Mouse (Mus musculus) lung, embryonic 16.5 days (tissue): ENCODE data around the gene Raph1. TPM values are rescaled to one million over a fixed set of nuclear protein-coding genes. Genes with fewer than 3 reads are reported as not detected.

Experiments
- ATAC-seq: fragments of 200-750 bp; cut with Nextera tagmentation; 2 replicates; pipeline ENCODE4 v1.8.0; 2017; ENCODE audit warnings: low read depth, mild to moderate bottlenecking, moderate library complexity
- H3K27ac ChIP-seq: fragments of 300-500 bp; sonication (generic); 2 replicates; pipeline ENCODE4 v1.5.1; 2014; ENCODE audit warnings: mild to moderate bottlenecking, control low read depth, low read length
- H3K27me3 ChIP-seq: fragments of 300-500 bp; sonication (generic); 2 replicates; pipeline ENCODE4 v1.6.1; 2014; ENCODE audit warnings: low read depth, low read length, mixed read lengths; ENCODE audit not compliant: control insufficient read depth, insufficient read depth
- H3K36me3 ChIP-seq: fragments of 300-500 bp; sonication (generic); 2 replicates; pipeline ENCODE4 v1.6.1; 2014; ENCODE audit warnings: low read length; ENCODE audit not compliant: control insufficient read depth, insufficient read depth
- H3K4me1 ChIP-seq: fragments of 300-500 bp; sonication (generic); replicated peaks from 2 replicates; pipeline ENCODE4 v1.6.1; 2014; ENCODE audit warnings: low read length, mixed read lengths; ENCODE audit not compliant: control insufficient read depth, insufficient read depth
- H3K4me2 ChIP-seq: fragments of 300-500 bp; sonication (generic); 2 replicates; pipeline ENCODE4 v1.6.1; 2014; ENCODE audit warnings: low read depth, low read length, control low read depth
- H3K4me3 ChIP-seq: fragments of 300-500 bp; sonication (generic); 2 replicates; pipeline ENCODE4 v1.5.1; 2014; ENCODE audit warnings: mild to moderate bottlenecking, low read length, control low read depth
- H3K9ac ChIP-seq: fragments of 300-500 bp; sonication (generic); 2 replicates; pipeline ENCODE4 v1.6.1; 2014; ENCODE audit warnings: low read length, control low read depth
- H3K9me3 ChIP-seq: fragments of 300-500 bp; sonication (generic); 2 replicates; pipeline ENCODE4 v1.6.1; 2016; ENCODE audit warnings: low read length; ENCODE audit not compliant: control insufficient read depth
- WGBS: fragments of 180-500 bp; shearing (Covaris S2); extraction: QIAGEN DNeasy Blood & Tissue Kit; methylation state at CpG from one replicate; pipeline ENCODE4 v1.1.7; 2014; 5-methylcytosine and 5-hydroxymethylcytosine counted together
- polyA plus RNA-seq: library from polyadenylated mRNA; unstranded; fragments of >200 nt; fragmentation: Nextera tagmentation; extraction: Ambion mirVana; gene quantifications from 2 replicates; pipeline ENCODE4 v1.2.1, GENCODE M21; 2015

Raph1 gene
- polyA plus RNA-seq, 1 experiment from 2014 or later = 37.9 TPM

DNA sequence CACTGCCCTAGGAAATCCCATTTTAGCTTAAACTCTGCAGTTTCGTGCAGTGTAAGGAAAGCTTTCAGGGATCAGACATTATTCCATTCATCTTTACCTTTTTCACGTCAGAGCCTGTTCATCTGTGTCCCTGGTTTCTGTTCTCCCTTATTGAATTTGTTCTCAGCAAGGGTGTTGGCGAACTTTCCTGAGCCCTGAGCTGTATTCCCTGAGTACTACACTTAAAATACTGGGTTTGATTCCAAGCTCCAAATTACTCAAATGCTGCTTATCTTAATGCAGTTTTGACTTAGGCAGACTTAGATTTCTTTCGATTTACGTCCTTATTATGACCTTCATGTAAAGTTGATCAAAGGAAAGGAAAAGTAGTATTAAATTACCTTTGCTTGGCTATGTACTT is 417 bp upstream of the Raph1 start:
- no peaks in the 10 kb centered on the region for H3K9me3 ChIP-seq
- peak overlapping the region; percentile 80 for H3K4me3 ChIP-seq
- H3K27me3 ChIP-seq = no peaks in the 10 kb centered on the region
- WGBS = 11% methylated on average over 5 of the region's 5 CpGs
- H3K4me2 ChIP-seq = peak overlapping the region; percentile 81
- peak overlapping the region; percentile 90 for H3K9ac ChIP-seq
- no peak for ATAC-seq
- peaks cover 14% of the 10 kb centered on the region for H3K4me1 ChIP-seq
- peak overlapping the region; percentile 96 for H3K27ac ChIP-seq
- no peaks in the 10 kb centered on the region for H3K36me3 ChIP-seq

DNA sequence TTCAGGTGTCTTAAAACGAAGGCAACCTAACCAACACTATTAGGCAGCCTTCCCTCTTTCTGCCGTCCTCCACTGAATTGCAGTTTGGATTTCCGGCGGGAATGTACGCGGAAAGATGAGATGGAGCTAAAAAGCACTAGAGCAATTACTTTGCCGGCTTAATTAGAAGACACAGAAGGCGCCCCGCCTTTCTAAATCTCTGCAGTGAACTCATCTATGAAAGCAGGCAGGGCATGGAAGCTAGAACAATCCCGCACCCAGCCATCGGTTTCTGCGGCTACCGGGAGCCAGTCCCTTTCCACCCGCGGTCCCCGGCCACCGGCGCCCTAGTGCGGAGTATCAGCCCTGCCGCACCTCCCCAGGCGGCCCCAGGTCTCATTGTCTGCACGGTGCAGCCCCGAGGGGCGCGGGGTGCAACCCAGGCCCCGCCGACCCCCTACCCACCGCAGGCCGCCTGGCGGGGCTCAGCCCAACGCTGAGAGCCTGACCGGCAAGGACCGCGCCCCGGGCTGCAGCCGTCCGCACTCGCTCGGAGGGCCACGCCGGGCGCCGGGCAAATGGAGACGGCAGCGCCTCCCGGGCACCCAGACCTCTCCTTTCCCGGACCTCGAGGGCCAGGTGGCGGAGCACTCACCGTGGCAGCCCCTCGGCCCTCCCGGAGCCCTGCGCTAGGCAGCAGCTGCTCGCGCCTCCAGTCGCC is 823 bp downstream of the Raph1 start:
- peaks cover 11% of the 10 kb centered on the region for H3K4me1 ChIP-seq
- under 1% methylated on average over 56 of the region's 56 CpGs for WGBS
- no peaks in the 10 kb centered on the region for H3K27me3 ChIP-seq
- peak overlapping the region; percentile 81 for H3K4me2 ChIP-seq
- peak overlapping the region; percentile 80 for H3K4me3 ChIP-seq
- peaks cover 4% of the 10 kb centered on the region for H3K9me3 ChIP-seq
- H3K9ac ChIP-seq = peak overlapping the region; percentile 90
- H3K27ac ChIP-seq = peak overlapping the region; percentile 92
- peaks cover 8% of the 10 kb centered on the region for H3K36me3 ChIP-seq
- peak; percentile 60 for ATAC-seq

DNA sequence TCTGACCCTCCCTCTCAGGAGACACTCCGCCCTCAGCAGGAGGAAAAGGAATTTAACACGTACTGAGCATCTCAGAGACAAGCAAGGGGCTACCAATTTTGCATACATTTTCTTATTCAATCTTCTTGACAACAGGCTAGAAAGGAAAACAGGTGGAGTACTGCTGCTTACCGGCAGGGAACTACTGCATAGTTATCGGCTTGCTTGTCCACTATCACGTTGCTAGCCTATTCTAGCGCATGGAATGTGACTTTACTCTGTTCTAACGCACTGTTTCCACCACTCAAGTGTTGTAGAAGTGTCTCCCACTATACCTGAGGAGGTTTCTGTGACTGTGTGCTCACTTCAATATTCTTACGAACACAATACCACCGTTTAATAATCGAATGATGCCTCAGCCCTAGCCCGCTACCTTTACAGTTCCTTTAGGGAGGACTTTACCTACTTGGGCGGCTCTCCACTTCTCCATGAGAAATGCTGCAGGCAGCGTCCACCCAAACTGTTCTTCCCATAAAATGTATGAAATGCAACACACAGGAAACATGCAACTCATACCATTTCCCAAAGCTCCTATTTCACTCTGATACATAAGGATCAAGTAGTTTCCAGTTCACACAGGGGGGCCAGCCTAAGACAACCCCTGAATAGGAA is 1.5 kb downstream of the Raph1 start:
- no peak for ATAC-seq
- peak overlapping the region; percentile 47 for H3K27ac ChIP-seq
- peaks cover 13% of the 10 kb centered on the region for H3K36me3 ChIP-seq
- WGBS = 1% methylated on average over 13 of the region's 13 CpGs
- peaks cover 11% of the 10 kb centered on the region for H3K4me1 ChIP-seq
- peak overlapping the region; percentile 90 for H3K9ac ChIP-seq
- H3K4me3 ChIP-seq = peak overlapping the region; percentile 80
- H3K4me2 ChIP-seq = peak overlapping the region; percentile 81
- H3K27me3 ChIP-seq = no peaks in the 10 kb centered on the region
- H3K9me3 ChIP-seq = peaks cover 11% of the 10 kb centered on the region

DNA sequence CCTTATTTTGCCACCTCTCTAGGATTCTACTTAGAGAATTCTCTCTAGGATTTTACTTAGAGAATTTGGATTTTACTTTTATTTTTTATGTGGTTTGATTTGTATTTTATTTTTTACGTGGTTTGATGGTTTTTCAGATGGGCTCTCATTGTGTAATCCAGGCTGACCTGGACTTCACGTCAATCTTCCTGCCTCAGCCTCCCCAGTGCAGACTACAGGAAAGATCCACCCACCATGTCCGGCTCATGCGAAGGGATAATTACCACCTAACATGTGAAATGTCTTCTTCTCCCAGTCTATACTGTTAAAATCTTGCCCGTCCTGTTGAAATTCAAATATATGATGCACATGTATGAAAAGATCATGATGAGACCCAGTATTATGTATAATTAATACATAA is 2.2 kb downstream of the Raph1 start:
- WGBS = 85% methylated on average over 5 of the region's 5 CpGs
- H3K9ac ChIP-seq = no peak overlapping the region
- peaks cover 11% of the 10 kb centered on the region for H3K9me3 ChIP-seq
- no peak for ATAC-seq
- H3K27me3 ChIP-seq = no peaks in the 10 kb centered on the region
- peak overlapping the region; percentile 80; the same call in 1 of the 2 replicates for H3K4me3 ChIP-seq
- H3K4me2 ChIP-seq = peak overlapping the region; percentile 81
- H3K4me1 ChIP-seq = peaks cover 11% of the 10 kb centered on the region
- H3K27ac ChIP-seq = no peak overlapping the region
- peaks cover 13% of the 10 kb centered on the region for H3K36me3 ChIP-seq

DNA sequence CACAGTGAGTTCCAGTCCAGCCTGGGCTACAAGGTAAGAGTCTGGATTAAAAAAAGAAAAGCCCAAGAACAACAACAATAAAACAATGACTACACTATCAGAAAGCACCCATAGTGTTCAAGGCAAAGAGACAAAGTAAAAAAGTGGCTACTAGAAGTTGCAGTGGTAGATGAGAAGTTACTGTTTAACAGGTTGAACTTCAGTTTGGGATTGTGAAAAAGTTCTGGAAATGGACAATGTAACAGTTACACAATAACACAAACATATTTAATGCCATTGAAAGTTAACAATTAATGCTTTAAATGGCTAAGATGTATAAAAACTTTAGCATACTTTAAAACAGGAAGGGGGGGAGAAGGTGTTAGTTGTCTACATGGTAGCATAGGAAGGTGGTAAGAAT is 3.9 kb downstream of the Raph1 start:
- H3K4me1 ChIP-seq = peaks cover 7% of the 10 kb centered on the region
- no peak for ATAC-seq
- no peak overlapping the region for H3K27ac ChIP-seq
- H3K9ac ChIP-seq = no peak overlapping the region
- H3K9me3 ChIP-seq = peaks cover 11% of the 10 kb centered on the region
- no peaks in the 10 kb centered on the region for H3K27me3 ChIP-seq
- peaks cover 16% of the 10 kb centered on the region for H3K36me3 ChIP-seq
- no peak overlapping the region for H3K4me2 ChIP-seq
- H3K4me3 ChIP-seq = no peak overlapping the region

DNA sequence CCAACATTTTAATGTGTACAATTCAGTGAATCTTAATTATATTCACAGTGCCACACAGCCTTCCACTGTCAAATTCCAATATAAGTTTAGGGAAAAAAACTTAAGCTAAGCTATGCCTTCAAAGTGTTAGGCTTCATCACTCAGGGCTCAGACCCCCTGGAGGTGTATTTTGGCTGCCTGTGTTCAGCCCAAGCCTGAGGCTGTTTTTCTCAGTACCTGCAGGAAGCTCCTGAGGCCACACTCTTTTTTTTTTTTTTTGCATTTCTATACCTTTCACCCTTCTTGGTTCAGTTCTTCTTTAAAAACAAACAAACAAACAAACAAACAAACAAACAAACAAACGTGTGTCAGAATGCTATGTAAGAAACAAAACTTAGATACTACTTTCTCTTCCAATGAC is 23.2 kb downstream of the Raph1 start:
- H3K9me3 ChIP-seq = peaks cover 6% of the 10 kb centered on the region
- no peak overlapping the region for H3K27ac ChIP-seq
- H3K4me3 ChIP-seq = no peak overlapping the region
- no peak overlapping the region for H3K9ac ChIP-seq
- ATAC-seq = no peak
- H3K4me2 ChIP-seq = no peak overlapping the region
- no peaks in the 10 kb centered on the region for H3K4me1 ChIP-seq
- H3K36me3 ChIP-seq = peaks cover 8% of the 10 kb centered on the region
- 27% methylated on average over 1 of the region's 1 CpGs for WGBS
- no peaks in the 10 kb centered on the region for H3K27me3 ChIP-seq

DNA sequence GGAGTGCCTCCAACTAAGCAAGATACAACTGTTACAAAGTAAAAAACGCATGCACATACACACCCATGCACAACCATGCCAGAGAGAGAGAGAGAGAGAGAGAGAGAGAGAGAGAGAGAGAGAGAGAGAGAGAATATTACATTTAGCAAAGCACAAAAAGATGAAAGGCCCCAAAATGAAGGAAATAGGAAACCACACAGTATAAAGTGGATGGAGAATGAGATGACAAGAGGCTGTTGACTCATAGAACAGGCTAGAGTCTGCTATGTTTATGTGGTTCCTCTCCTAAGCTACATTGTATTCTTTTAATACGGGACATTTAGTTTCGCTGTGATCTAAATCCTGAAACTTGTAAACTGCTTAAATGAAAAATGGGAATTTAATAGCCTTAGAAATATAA is 27.6 kb downstream of the Raph1 start:
- Histone ChIP-seq H3K4me3 (no peak overlapping the region), H3K4me2 (no peak overlapping the region), H3K27ac (no peak overlapping the region), H3K9me3 (no peaks in the 10 kb centered on the region), H3K9ac (no peak overlapping the region), H3K4me1 (no peaks in the 10 kb centered on the region), H3K27me3 (no peaks in the 10 kb centered on the region), H3K36me3 (no peaks in the 10 kb centered on the region)
- 71% methylated on average over 3 of the region's 3 CpGs for WGBS
- no peak for ATAC-seq

DNA sequence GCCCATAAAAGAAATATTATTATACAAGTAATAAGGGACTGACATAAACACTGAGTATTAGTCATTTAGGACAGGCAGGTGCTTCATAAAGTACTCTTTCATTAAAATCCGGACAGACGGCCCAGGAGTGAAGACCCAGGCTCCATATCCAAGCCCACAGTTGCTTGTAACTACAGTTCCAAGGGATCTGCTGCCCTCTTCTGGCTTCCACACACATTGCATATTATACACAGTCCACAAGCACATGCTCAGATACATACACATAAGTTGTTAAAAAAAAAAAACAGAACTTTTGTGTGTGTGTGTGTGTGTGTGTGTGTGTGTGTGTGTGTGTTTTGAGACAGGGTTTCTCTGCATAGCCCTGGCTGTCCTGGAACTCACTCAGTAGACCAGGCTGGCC is 32.0 kb downstream of the Raph1 start:
- no peak overlapping the region for H3K4me3 ChIP-seq
- no peaks in the 10 kb centered on the region for H3K27me3 ChIP-seq
- 88% methylated on average over 2 of the region's 2 CpGs for WGBS
- H3K4me2 ChIP-seq = no peak overlapping the region
- no peaks in the 10 kb centered on the region for H3K9me3 ChIP-seq
- no peak overlapping the region for H3K27ac ChIP-seq
- H3K9ac ChIP-seq = no peak overlapping the region
- no peaks in the 10 kb centered on the region for H3K4me1 ChIP-seq
- ATAC-seq = no peak
- peaks cover 6% of the 10 kb centered on the region; the same call in 1 of the 2 replicates for H3K36me3 ChIP-seq

DNA sequence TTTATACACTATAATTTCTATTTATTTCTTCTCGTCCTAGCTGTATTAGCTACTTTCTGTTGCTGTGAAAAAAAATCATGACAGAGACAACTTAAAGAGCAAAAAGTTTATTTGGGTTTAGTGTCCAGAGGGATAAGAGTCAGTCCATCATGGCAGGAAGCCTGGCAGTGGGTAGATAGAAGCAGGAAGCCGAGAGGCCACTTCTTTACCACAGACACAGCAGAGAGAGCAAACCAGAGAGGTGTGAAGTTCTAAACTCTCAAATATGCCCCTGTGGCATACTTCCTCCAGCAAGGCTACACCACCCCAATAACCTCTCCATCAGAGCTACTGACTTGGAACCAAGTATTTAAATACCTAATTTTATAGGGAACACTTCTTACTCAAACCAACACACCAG is 36.3 kb downstream of the Raph1 start:
- Histone ChIP-seq H3K36me3 (peaks cover 18% of the 10 kb centered on the region), H3K4me3 (no peak overlapping the region), H3K27me3 (no peaks in the 10 kb centered on the region), H3K27ac (no peak overlapping the region), H3K4me1 (no peaks in the 10 kb centered on the region), H3K9me3 (no peaks in the 10 kb centered on the region), H3K9ac (no peak overlapping the region), H3K4me2 (no peak overlapping the region)
- WGBS = 76% methylated on average over 2 of the region's 2 CpGs
- no peak for ATAC-seq
